Mouse (Mus musculus) lung, embryonic 16.5 days (tissue): ENCODE data around the gene AB124611. TPM values are rescaled to one million over a fixed set of nuclear protein-coding genes. Genes with fewer than 3 reads are reported as not detected.

Experiments
- ATAC-seq: fragments of 200-750 bp; cut with Nextera tagmentation; 2 replicates; pipeline ENCODE4 v1.8.0; 2017; ENCODE audit warnings: low read depth, mild to moderate bottlenecking, moderate library complexity
- H3K27ac ChIP-seq: fragments of 300-500 bp; sonication (generic); 2 replicates; pipeline ENCODE4 v1.5.1; 2014; ENCODE audit warnings: mild to moderate bottlenecking, control low read depth, low read length
- H3K27me3 ChIP-seq: fragments of 300-500 bp; sonication (generic); 2 replicates; pipeline ENCODE4 v1.6.1; 2014; ENCODE audit warnings: low read depth, low read length, mixed read lengths; ENCODE audit not compliant: control insufficient read depth, insufficient read depth
- H3K36me3 ChIP-seq: fragments of 300-500 bp; sonication (generic); 2 replicates; pipeline ENCODE4 v1.6.1; 2014; ENCODE audit warnings: low read length; ENCODE audit not compliant: control insufficient read depth, insufficient read depth
- H3K4me1 ChIP-seq: fragments of 300-500 bp; sonication (generic); replicated peaks from 2 replicates; pipeline ENCODE4 v1.6.1; 2014; ENCODE audit warnings: low read length, mixed read lengths; ENCODE audit not compliant: control insufficient read depth, insufficient read depth
- H3K4me2 ChIP-seq: fragments of 300-500 bp; sonication (generic); 2 replicates; pipeline ENCODE4 v1.6.1; 2014; ENCODE audit warnings: low read depth, low read length, control low read depth
- H3K4me3 ChIP-seq: fragments of 300-500 bp; sonication (generic); 2 replicates; pipeline ENCODE4 v1.5.1; 2014; ENCODE audit warnings: mild to moderate bottlenecking, low read length, control low read depth
- H3K9ac ChIP-seq: fragments of 300-500 bp; sonication (generic); 2 replicates; pipeline ENCODE4 v1.6.1; 2014; ENCODE audit warnings: low read length, control low read depth
- H3K9me3 ChIP-seq: fragments of 300-500 bp; sonication (generic); 2 replicates; pipeline ENCODE4 v1.6.1; 2016; ENCODE audit warnings: low read length; ENCODE audit not compliant: control insufficient read depth
- WGBS: fragments of 180-500 bp; shearing (Covaris S2); extraction: QIAGEN DNeasy Blood & Tissue Kit; methylation state at CpG from one replicate; pipeline ENCODE4 v1.1.7; 2014; 5-methylcytosine and 5-hydroxymethylcytosine counted together
- polyA plus RNA-seq: library from polyadenylated mRNA; unstranded; fragments of >200 nt; fragmentation: Nextera tagmentation; extraction: Ambion mirVana; gene quantifications from 2 replicates; pipeline ENCODE4 v1.2.1, GENCODE M21; 2015

Gene AB124611
- polyA plus RNA-seq, 1 experiment from 2014 or later, result 4.0 TPM

DNA sequence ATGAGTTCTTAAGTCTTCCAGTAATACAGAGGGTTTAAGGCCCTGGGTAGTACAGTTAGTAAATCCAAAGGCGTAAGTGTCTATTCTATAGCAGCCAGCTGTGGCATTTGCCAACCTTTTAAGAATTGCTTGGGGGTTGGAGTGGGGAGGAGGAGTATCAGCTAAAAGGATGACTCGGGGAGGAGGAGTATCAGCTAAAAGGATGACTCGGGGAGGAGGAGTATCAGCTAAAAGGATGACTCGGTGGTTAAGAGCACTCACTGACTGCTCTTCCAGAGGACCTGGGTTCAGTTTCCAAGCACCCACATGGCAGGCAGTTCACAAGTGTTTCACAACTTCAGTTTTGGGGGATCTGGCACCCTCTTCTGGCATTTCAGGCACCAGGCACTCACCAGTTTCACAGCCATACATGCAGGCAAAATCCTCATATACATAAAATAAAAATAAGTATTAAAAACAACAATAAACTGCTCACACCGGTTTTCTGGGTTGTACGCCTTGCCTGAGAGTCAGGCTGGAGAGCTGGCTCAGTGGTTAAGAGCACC lies 29.3 kb downstream of the AB124611 start:
- no peak overlapping the region for H3K4me2 ChIP-seq

DNA sequence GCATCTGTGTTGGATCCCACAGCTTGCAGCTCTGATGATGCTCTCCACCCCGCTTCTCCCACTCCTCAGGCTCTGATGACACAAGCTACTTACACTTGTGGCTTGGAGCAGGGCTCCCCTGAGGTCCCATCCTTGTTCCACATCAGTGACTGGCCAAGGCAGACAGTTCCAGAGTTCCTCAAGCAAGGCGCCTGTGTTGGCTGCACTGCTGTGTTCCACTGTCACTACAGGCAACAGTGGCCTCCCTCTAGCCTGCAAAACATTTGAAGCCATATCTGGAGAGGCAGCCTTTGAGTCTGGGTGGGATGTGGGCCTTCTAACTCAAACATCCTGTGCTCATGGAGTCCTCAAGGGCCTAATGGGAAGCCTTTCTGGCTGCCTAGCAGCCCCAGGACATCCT lies 31.0 kb downstream of the AB124611 start:
- no peak overlapping the region for H3K27ac ChIP-seq
- H3K4me3 ChIP-seq, result no peak overlapping the region
- no peaks in the 10 kb centered on the region for H3K27me3 ChIP-seq
- peaks cover 7% of the 10 kb centered on the region for H3K4me1 ChIP-seq
- no peaks in the 10 kb centered on the region for H3K9me3 ChIP-seq
- no peak overlapping the region for H3K9ac ChIP-seq
- no peaks in the 10 kb centered on the region; the same call in 1 of the 2 replicates for H3K36me3 ChIP-seq
- no peak overlapping the region for H3K4me2 ChIP-seq
- ATAC-seq, result no peak
- WGBS, result 95% methylated on average over 2 of the region's 2 CpGs

More for the DNA sequence above, 29.3 kb downstream of the AB124611 start:
- Histone ChIP-seq H3K36me3 (peaks cover under 1% of the 10 kb centered on the region; the same call in 1 of the 2 replicates), H3K27me3 (no peaks in the 10 kb centered on the region), H3K4me3 (no peak overlapping the region), H3K27ac (no peak overlapping the region), H3K9me3 (no peaks in the 10 kb centered on the region), H3K4me1 (peaks cover 7% of the 10 kb centered on the region), H3K9ac (no peak overlapping the region)
- no peak for ATAC-seq
- WGBS, result 83% methylated on average over 6 of the region's 6 CpGs

GRCm38 (mm10) chr9:21557556-21557955 lies 31.6 kb downstream of the AB124611 start:
- WGBS, result 86% methylated on average over 2 of the region's 2 CpGs
- H3K36me3 ChIP-seq, result no peaks in the 10 kb centered on the region; the same call in 1 of the 2 replicates
- no peak overlapping the region for H3K4me2 ChIP-seq
- H3K4me3 ChIP-seq, result no peak overlapping the region
- no peak for ATAC-seq
- no peak overlapping the region for H3K9ac ChIP-seq
- no peaks in the 10 kb centered on the region for H3K9me3 ChIP-seq
- H3K27ac ChIP-seq, result no peak overlapping the region
- peaks cover 7% of the 10 kb centered on the region for H3K4me1 ChIP-seq
- H3K27me3 ChIP-seq, result no peaks in the 10 kb centered on the region

GRCm38 (mm10) chr9:21558366-21558765 lies 32.4 kb downstream of the AB124611 start:
- H3K9me3 ChIP-seq, result no peaks in the 10 kb centered on the region
- no peak overlapping the region for H3K9ac ChIP-seq
- 0 out of 2 replicates have a peak, but pooled peaks have one; percentile 28 for ATAC-seq
- peaks cover 7% of the 10 kb centered on the region for H3K4me1 ChIP-seq
- WGBS, result 74% methylated on average over 4 of the region's 4 CpGs
- no peak overlapping the region for H3K4me2 ChIP-seq
- no peaks in the 10 kb centered on the region for H3K27me3 ChIP-seq
- H3K27ac ChIP-seq, result no peak overlapping the region
- no peaks in the 10 kb centered on the region; the same call in 1 of the 2 replicates for H3K36me3 ChIP-seq
- no peak overlapping the region for H3K4me3 ChIP-seq

- Histone ChIP-seq H3K4me2 (no peak overlapping the region), H3K36me3 (no peaks in the 10 kb centered on the region; the same call in 1 of the 2 replicates), H3K27ac (no peak overlapping the region), H3K9me3 (no peaks in the 10 kb centered on the region), H3K27me3 (no peaks in the 10 kb centered on the region), H3K9ac (no peak overlapping the region), H3K4me3 (no peak overlapping the region), H3K4me1 (peaks cover 7% of the 10 kb centered on the region)
- ATAC-seq, result no peak
- 96% methylated on average over 3 of the region's 3 CpGs for WGBS
Measured at GRCm38 (mm10) chr9:21559151-21559550, 33.2 kb downstream of the AB124611 start.

GRCm38 (mm10) chr9:21564420-21564819 lies 38.4 kb downstream of the AB124611 start:
- Histone ChIP-seq H3K27ac (no peak overlapping the region), H3K9ac (no peak overlapping the region), H3K27me3 (no peaks in the 10 kb centered on the region), H3K4me2 (no peak overlapping the region), H3K36me3 (no peaks in the 10 kb centered on the region), H3K4me3 (no peak overlapping the region), H3K4me1 (no peaks in the 10 kb centered on the region), H3K9me3 (no peaks in the 10 kb centered on the region)
- no peak for ATAC-seq
- WGBS, result 59% methylated on average over 1 of the region's 1 CpGs

DNA sequence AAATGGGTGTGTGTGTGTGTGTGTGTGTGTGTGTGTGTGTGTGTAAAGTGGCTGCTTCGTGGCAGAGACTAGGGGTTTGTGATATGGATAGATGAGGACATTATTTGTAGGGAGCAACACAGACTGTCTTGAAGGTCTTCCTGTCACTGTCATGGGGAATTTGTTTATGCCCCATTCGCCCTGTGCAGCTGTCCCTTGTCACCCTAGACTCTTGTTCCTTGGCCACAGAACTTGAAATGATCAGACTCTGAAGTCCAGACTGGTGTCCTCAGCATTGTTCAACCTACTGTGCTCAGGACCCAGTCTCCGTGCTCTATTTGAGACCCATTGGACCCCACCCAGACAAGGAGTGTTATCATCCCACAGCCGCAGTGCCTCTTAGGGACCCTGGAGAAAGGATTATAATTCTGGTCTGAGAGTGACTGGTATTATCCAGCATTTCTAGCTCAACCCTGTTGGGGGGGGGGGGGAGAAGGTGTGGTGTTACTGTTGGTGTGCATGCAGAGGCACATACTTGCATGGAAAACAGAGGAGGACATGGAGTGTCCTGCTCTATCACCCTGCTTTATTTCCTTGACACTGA lies 39.1 kb downstream of the AB124611 start:
- Histone ChIP-seq H3K9ac (no peak overlapping the region), H3K27ac (no peak overlapping the region), H3K4me3 (no peak overlapping the region), H3K36me3 (peaks cover 6% of the 10 kb centered on the region), H3K27me3 (no peaks in the 10 kb centered on the region), H3K4me2 (no peak overlapping the region), H3K4me1 (no peaks in the 10 kb centered on the region), H3K9me3 (no peaks in the 10 kb centered on the region)
- WGBS, result 69% methylated on average over 4 of the region's 4 CpGs
- ATAC-seq, result no peak

DNA sequence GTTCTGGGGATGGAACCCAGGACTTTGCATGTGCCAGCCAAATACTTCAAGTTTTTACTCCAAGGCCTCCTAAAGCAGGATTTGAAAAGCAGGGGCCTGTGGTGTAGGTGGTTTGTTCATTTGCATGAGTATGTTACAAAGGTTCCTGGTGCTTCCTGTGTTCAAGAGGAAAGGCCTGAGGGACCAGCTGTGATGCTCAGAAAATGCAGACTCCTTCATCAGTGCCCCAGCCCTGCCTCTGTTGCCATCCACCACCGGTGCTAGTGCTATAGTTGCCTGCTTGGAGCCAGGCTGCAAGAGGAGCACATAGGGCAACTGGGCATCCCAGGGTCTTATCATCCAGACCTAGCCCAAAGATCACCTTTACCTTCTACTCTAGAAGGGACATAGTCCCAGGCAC lies 40.6 kb downstream of the AB124611 start:
- no peak for ATAC-seq
- Histone ChIP-seq H3K4me2 (no peak overlapping the region), H3K9me3 (no peaks in the 10 kb centered on the region), H3K36me3 (peaks cover 15% of the 10 kb centered on the region), H3K4me3 (no peak overlapping the region), H3K9ac (no peak overlapping the region), H3K4me1 (no peaks in the 10 kb centered on the region), H3K27me3 (no peaks in the 10 kb centered on the region), H3K27ac (no peak overlapping the region)
- 73% methylated on average over 1 of the region's 1 CpGs for WGBS

GRCm38 (mm10) chr9:21567051-21567450 lies 41.1 kb downstream of the AB124611 start:
- Histone ChIP-seq H3K9ac (no peak overlapping the region), H3K4me2 (no peak overlapping the region), H3K4me3 (no peak overlapping the region), H3K27me3 (no peaks in the 10 kb centered on the region), H3K27ac (no peak overlapping the region), H3K4me1 (no peaks in the 10 kb centered on the region), H3K9me3 (no peaks in the 10 kb centered on the region), H3K36me3 (peaks cover 15% of the 10 kb centered on the region)
- no peak for ATAC-seq
- WGBS, result 74% methylated on average over 2 of the region's 2 CpGs
